Mouse (Mus musculus) forebrain, embryonic 12.5 days (tissue): ENCODE results near the gene Gm1043. TPM values are rescaled to one million over a fixed set of nuclear protein-coding genes. Genes with fewer than 3 reads are reported as not detected.

Experiments used
- ATAC-seq: fragments of 200-750 bp; cut with Nextera tagmentation; 2 replicates; pipeline ENCODE4 v1.8.0; 2017; ENCODE audit warnings: moderate TSS enrichment; ENCODE audit not compliant: low FRiP score
- H3K27ac ChIP-seq: fragments of 300-500 bp; sonication (generic); 2 replicates; pipeline ENCODE4 v1.5.1; 2016; ENCODE audit warnings: mild to moderate bottlenecking
- H3K27me3 ChIP-seq: fragments of 300-500 bp; sonication (generic); 2 replicates; pipeline ENCODE4 v1.6.1; 2016; ENCODE audit warnings: mild to moderate bottlenecking
- H3K36me3 ChIP-seq: fragments of 300-500 bp; sonication (generic); replicated peaks from 2 replicates; pipeline ENCODE4 v1.6.1; 2016; ENCODE audit warnings: mild to moderate bottlenecking
- H3K4me1 ChIP-seq: fragments of 300-500 bp; sonication (generic); 2 replicates; pipeline ENCODE4 v1.6.1; 2016
- H3K4me2 ChIP-seq: fragments of 300-500 bp; sonication (generic); 2 replicates; pipeline ENCODE4 v1.6.1; 2016; ENCODE audit warnings: mild to moderate bottlenecking, moderate library complexity
- H3K4me3 ChIP-seq: fragments of 300-500 bp; sonication (generic); replicated peaks from 2 replicates; pipeline ENCODE4 v1.5.1; 2016; ENCODE audit warnings: mild to moderate bottlenecking
- H3K9ac ChIP-seq: fragments of 300-500 bp; sonication (generic); 2 replicates; pipeline ENCODE4 v1.6.1; 2016; ENCODE audit warnings: mild to moderate bottlenecking
- H3K9me3 ChIP-seq: fragments of 300-500 bp; sonication (generic); 2 replicates; pipeline ENCODE4 v1.6.1; 2016
- WGBS: fragments of 180-500 bp; shearing (Covaris S2); methylation state at CpG from one replicate; pipeline ENCODE4 v1.1.7; 2016; 5-methylcytosine and 5-hydroxymethylcytosine counted together
- polyA plus RNA-seq: library from polyadenylated mRNA; unstranded; fragments of >200 nt; fragmentation: Nextera tagmentation; extraction: Ambion mirVana; gene quantifications from 2 replicates; pipeline ENCODE4 v1.2.1, GENCODE M21; 2016

Gm1043 gene
- polyA plus RNA-seq, 1 experiment from 2014 or later: 0.29 TPM

GRCm38 (mm10) chr5:37242360-37243168 is 157.4 kb downstream of the Gm1043 start:
- no peaks in the 10 kb centered on the region for H3K36me3 ChIP-seq
- H3K4me3 ChIP-seq: peak overlapping the region; percentile 76
- peak overlapping the region; percentile 68 for H3K9ac ChIP-seq
- H3K27me3 ChIP-seq: peaks cover 71% of the 10 kb centered on the region
- no peaks in the 10 kb centered on the region for H3K9me3 ChIP-seq
- peak overlapping the region; percentile 72 for H3K4me2 ChIP-seq
- no peak overlapping the region for H3K27ac ChIP-seq
- WGBS: 10% methylated on average over 44 of the region's 44 CpGs
- peaks cover 63% of the 10 kb centered on the region for H3K4me1 ChIP-seq
- no peak for ATAC-seq

- Histone ChIP-seq H3K4me1 (peaks cover 71% of the 10 kb centered on the region), H3K27me3 (peaks cover 67% of the 10 kb centered on the region)
These were observed 158.2 kb downstream of the Gm1043 start for GRCm38 (mm10) chr5:37243169-37243886.

GRCm38 (mm10) chr5:37244161-37244560 is 159.0 kb downstream of the Gm1043 start:
- H3K27ac ChIP-seq: peak overlapping the region; percentile 98
- peak overlapping the region; percentile 72 for H3K4me2 ChIP-seq
- ATAC-seq: peak; percentile 24
- H3K4me3 ChIP-seq: peak overlapping the region; percentile 76
- H3K4me1 ChIP-seq: peaks cover 79% of the 10 kb centered on the region
- WGBS: 1% methylated on average over 13 of the region's 13 CpGs
- H3K9me3 ChIP-seq: no peaks in the 10 kb centered on the region
- peak overlapping the region; percentile 89 for H3K9ac ChIP-seq
- H3K36me3 ChIP-seq: no peaks in the 10 kb centered on the region
- H3K27me3 ChIP-seq: peaks cover 61% of the 10 kb centered on the region

More at GRCm38 (mm10) chr5:37243169-37243886, 158.2 kb downstream of the Gm1043 start:
- H3K27ac ChIP-seq: peak overlapping the region; percentile 98
- H3K4me2 ChIP-seq: peak overlapping the region; percentile 72
- H3K36me3 ChIP-seq: no peaks in the 10 kb centered on the region
- WGBS: 1% methylated on average over 19 of the region's 19 CpGs
- H3K9ac ChIP-seq: peak overlapping the region; percentile 89
- no peak for ATAC-seq
- H3K4me3 ChIP-seq: peak overlapping the region; percentile 76
- H3K9me3 ChIP-seq: no peaks in the 10 kb centered on the region

- H3K9ac ChIP-seq: peak overlapping the region; percentile 89
- no peak for ATAC-seq
- peaks cover 85% of the 10 kb centered on the region for H3K4me1 ChIP-seq
- peak overlapping the region; percentile 76 for H3K4me3 ChIP-seq
- no peaks in the 10 kb centered on the region for H3K9me3 ChIP-seq
- H3K36me3 ChIP-seq: no peaks in the 10 kb centered on the region
- H3K27ac ChIP-seq: peak overlapping the region; percentile 98
- H3K27me3 ChIP-seq: peaks cover 56% of the 10 kb centered on the region
- WGBS: 49% methylated on average over 9 of the region's 9 CpGs
- H3K4me2 ChIP-seq: peak overlapping the region; percentile 72
These were observed 159.6 kb downstream of the Gm1043 start for GRCm38 (mm10) chr5:37244666-37245242.

GRCm38 (mm10) chr5:37245651-37246050 is 160.5 kb downstream of the Gm1043 start:
- Histone ChIP-seq H3K9me3 (no peaks in the 10 kb centered on the region), H3K4me3 (peak overlapping the region; percentile 76), H3K9ac (peak overlapping the region; percentile 89), H3K27ac (peak overlapping the region; percentile 98), H3K36me3 (no peaks in the 10 kb centered on the region), H3K4me1 (peaks cover 86% of the 10 kb centered on the region), H3K4me2 (peak overlapping the region; percentile 72), H3K27me3 (peaks cover 47% of the 10 kb centered on the region)
- WGBS: 0% methylated on average over 30 of the region's 42 CpGs
- ATAC-seq: peak; percentile 67

- peaks cover 40% of the 10 kb centered on the region for H3K27me3 ChIP-seq
- peak overlapping the region; percentile 98 for H3K27ac ChIP-seq
- peak; percentile 71 for ATAC-seq
- peaks cover 86% of the 10 kb centered on the region for H3K4me1 ChIP-seq
- H3K9me3 ChIP-seq: no peaks in the 10 kb centered on the region
- under 1% methylated on average over 35 of the region's 37 CpGs for WGBS
- peak overlapping the region; percentile 89 for H3K9ac ChIP-seq
- peak overlapping the region; percentile 76 for H3K4me3 ChIP-seq
- H3K36me3 ChIP-seq: no peaks in the 10 kb centered on the region
- H3K4me2 ChIP-seq: peak overlapping the region; percentile 72
These were observed 161.2 kb downstream of the Gm1043 start for GRCm38 (mm10) chr5:37246138-37246910.

- H3K9me3 ChIP-seq: no peaks in the 10 kb centered on the region
- H3K36me3 ChIP-seq: peaks cover 8% of the 10 kb centered on the region; the same call in 1 of the 2 replicates
- H3K9ac ChIP-seq: peak overlapping the region; percentile 89
- H3K4me1 ChIP-seq: peaks cover 86% of the 10 kb centered on the region
- 65% methylated on average over 4 of the region's 4 CpGs for WGBS
- H3K27me3 ChIP-seq: peaks cover 28% of the 10 kb centered on the region
- peak overlapping the region; percentile 72 for H3K4me2 ChIP-seq
- H3K27ac ChIP-seq: peak overlapping the region; percentile 98
- H3K4me3 ChIP-seq: peak overlapping the region; percentile 76
- no peak for ATAC-seq
These were observed 162.3 kb downstream of the Gm1043 start for GRCm38 (mm10) chr5:37247456-37247855.

- 0 out of 2 replicates have a peak overlapping the region, but pooled peaks have one; percentile 12 for H3K9ac ChIP-seq
- no peak for ATAC-seq
- no peaks in the 10 kb centered on the region for H3K9me3 ChIP-seq
- 77% methylated on average over 3 of the region's 3 CpGs for WGBS
- H3K4me1 ChIP-seq: peaks cover 74% of the 10 kb centered on the region
- peak overlapping the region; percentile 76 for H3K4me3 ChIP-seq
- no peak overlapping the region for H3K27ac ChIP-seq
- peaks cover 14% of the 10 kb centered on the region for H3K27me3 ChIP-seq
- peaks cover 22% of the 10 kb centered on the region; the same call in 1 of the 2 replicates for H3K36me3 ChIP-seq
- peak overlapping the region; percentile 72 for H3K4me2 ChIP-seq
These were observed 163.7 kb downstream of the Gm1043 start for GRCm38 (mm10) chr5:37248870-37249269.

- peaks cover 75% of the 10 kb centered on the region for H3K4me1 ChIP-seq
- H3K9me3 ChIP-seq: no peaks in the 10 kb centered on the region
- no peak overlapping the region for H3K4me2 ChIP-seq
- no peak overlapping the region for H3K27ac ChIP-seq
- no peaks in the 10 kb centered on the region for H3K27me3 ChIP-seq
- WGBS: 86% methylated on average over 3 of the region's 3 CpGs
- H3K4me3 ChIP-seq: no peak overlapping the region
- H3K36me3 ChIP-seq: peaks cover 22% of the 10 kb centered on the region
- no peak for ATAC-seq
- H3K9ac ChIP-seq: no peak overlapping the region
These were observed 166.4 kb downstream of the Gm1043 start for GRCm38 (mm10) chr5:37251596-37251995.

- 88% methylated on average over 9 of the region's 9 CpGs for WGBS
- no peaks in the 10 kb centered on the region for H3K9me3 ChIP-seq
- H3K4me1 ChIP-seq: peaks cover 69% of the 10 kb centered on the region
- no peak for ATAC-seq
- peaks cover 22% of the 10 kb centered on the region for H3K36me3 ChIP-seq
- H3K27me3 ChIP-seq: no peaks in the 10 kb centered on the region
- H3K9ac ChIP-seq: no peak overlapping the region
- no peak overlapping the region for H3K4me3 ChIP-seq
- H3K27ac ChIP-seq: no peak overlapping the region
- H3K4me2 ChIP-seq: no peak overlapping the region
These were observed 167.1 kb downstream of the Gm1043 start for GRCm38 (mm10) chr5:37252101-37252804.

GRCm38 (mm10) chr5:37254523-37254922 is 169.4 kb downstream of the Gm1043 start:
- ATAC-seq: no peak
- peaks cover 55% of the 10 kb centered on the region for H3K4me1 ChIP-seq
- H3K4me3 ChIP-seq: no peak overlapping the region
- H3K27ac ChIP-seq: no peak overlapping the region
- peaks cover 22% of the 10 kb centered on the region for H3K36me3 ChIP-seq
- H3K9ac ChIP-seq: no peak overlapping the region
- WGBS: 91% methylated on average over 4 of the region's 4 CpGs
- no peak overlapping the region for H3K4me2 ChIP-seq
- H3K9me3 ChIP-seq: no peaks in the 10 kb centered on the region
- no peaks in the 10 kb centered on the region for H3K27me3 ChIP-seq
